Mouse (Mus musculus): Measurements from ENCODE around the gene Bpifb5. TPM values are rescaled to one million over a fixed set of nuclear protein-coding genes. Genes with fewer than 3 reads are reported as not detected.
"Not testable (repeated sequence)": the region's sequence is repeated elsewhere in the genome, so short reads cannot be mapped to it uniquely, and the experiment has no call there.

Gene Bpifb5
- polyA plus RNA-seq, 1 experiment from 2014 or later = not detected

DNA sequence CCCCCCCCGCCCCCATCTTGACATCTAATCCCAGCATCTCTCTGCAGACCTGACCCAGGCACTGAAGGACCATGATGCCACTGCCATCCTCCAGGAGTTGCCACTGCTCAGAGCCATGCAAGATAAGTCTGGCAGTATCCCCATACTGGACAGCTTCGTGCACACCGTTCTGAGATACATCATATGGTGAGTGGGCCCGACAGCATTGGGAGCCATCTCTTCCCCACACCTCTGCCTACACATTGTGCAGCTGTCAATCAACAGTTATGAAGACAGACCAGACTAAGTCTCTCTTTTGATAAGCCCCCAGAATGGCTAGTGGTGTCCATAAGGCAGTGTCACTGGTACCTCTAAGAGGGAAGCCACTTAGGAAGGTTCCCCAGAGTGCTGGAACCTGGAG is 18.9 kb upstream of the Bpifb5 start:
- H3K27me3 ChIP-seq (replicated peaks) = no peaks in the 10 kb centered on the region
- ATAC-seq (ENCODE audit: low FRiP score, low read depth) = no peak
- no peak overlapping the region for H3K9ac ChIP-seq
- 91% methylated on average over 4 of the region's 4 CpGs for WGBS
- no peaks in the 10 kb centered on the region for H3K36me3 ChIP-seq
- no peaks in the 10 kb centered on the region for H3K9me3 ChIP-seq
- H3K4me1 ChIP-seq = no peaks in the 10 kb centered on the region
- H3K4me3 ChIP-seq = no peak overlapping the region
- H3K27ac ChIP-seq = no peak overlapping the region
- no peak overlapping the region for H3K4me2 ChIP-seq (replicated peaks)

DNA sequence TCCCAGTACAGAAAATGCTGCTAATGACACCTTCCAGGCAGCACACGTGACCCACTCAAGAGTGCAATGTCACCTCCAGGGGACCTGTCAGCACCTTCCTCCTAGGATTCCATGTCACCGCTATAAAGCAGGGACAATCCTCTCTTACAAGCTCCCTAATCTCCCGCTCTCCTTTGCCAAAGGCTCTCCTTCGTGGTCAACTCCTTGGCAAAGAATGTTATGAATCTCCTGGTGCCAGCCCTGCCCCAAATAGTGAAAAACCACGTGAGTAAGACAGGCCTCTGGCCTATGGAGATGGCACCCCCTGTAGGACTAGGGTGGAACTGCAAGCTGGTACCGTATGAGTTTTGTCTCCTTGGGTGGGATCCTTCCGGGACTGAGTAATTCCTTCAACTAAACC is 16.6 kb upstream of the Bpifb5 start:
- no peaks in the 10 kb centered on the region for H3K27me3 ChIP-seq (replicated peaks)
- no peak overlapping the region for H3K4me3 ChIP-seq
- H3K9me3 ChIP-seq = no peaks in the 10 kb centered on the region
- no peaks in the 10 kb centered on the region for H3K4me1 ChIP-seq
- WGBS = 70% methylated on average over 7 of the region's 7 CpGs
- no peak for ATAC-seq (ENCODE audit: low FRiP score, low read depth)
- H3K27ac ChIP-seq = no peak overlapping the region
- no peaks in the 10 kb centered on the region for H3K36me3 ChIP-seq
- H3K9ac ChIP-seq = no peak overlapping the region
- no peak overlapping the region for H3K4me2 ChIP-seq (replicated peaks)

DNA sequence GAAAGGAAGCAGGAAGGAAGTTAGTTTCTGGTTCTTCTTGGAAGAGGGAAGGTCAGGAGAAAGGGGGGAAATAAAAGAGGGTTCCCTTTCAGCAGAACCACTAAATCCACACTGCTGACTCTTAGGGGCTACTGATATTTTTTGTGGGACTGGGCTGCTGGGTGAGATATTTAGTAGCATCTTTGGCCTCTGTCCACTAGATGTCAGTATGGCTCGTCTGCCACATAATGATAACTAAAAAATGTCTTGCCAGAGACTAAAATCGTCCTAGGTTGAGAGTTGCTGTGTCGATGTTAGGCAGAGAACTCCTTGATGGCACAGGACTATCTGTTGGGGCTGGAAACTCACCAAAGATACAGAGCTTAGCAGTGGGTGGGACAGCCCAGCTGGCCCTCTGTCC is 14.4 kb upstream of the Bpifb5 start:
- H3K4me2 ChIP-seq (replicated peaks) = no peak overlapping the region
- no peaks in the 10 kb centered on the region for H3K36me3 ChIP-seq
- H3K9ac ChIP-seq = no peak overlapping the region
- no peak overlapping the region for H3K27ac ChIP-seq
- ATAC-seq (ENCODE audit: low FRiP score, low read depth) = no peak
- WGBS = 26% methylated on average over 3 of the region's 3 CpGs
- no peaks in the 10 kb centered on the region for H3K9me3 ChIP-seq
- no peak overlapping the region for H3K4me3 ChIP-seq
- H3K27me3 ChIP-seq (replicated peaks) = no peaks in the 10 kb centered on the region
- H3K4me1 ChIP-seq = no peaks in the 10 kb centered on the region

DNA sequence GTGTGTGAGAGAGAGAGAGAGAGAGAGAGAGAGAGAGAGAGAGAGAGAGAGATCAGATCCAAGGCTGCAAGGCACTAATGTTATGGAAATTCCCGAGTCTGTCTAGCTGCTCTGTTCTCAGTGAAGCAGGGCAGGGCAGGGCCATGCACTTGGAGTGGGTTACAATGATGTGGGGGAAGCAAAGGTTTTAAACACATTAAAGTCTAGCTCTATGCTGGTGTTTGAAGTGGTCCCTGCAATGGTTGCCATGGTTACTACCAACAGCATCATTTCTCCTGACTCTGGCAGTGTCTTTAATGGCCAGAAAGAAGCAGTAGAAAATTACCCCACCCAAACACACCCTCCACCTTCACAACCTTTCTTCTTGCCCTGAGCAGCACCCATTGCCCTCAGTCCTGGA is 12.4 kb upstream of the Bpifb5 start:
- no peaks in the 10 kb centered on the region for H3K4me1 ChIP-seq
- H3K4me3 ChIP-seq = no peak overlapping the region
- WGBS = 67% methylated on average over 1 of the region's 1 CpGs
- H3K27me3 ChIP-seq (replicated peaks) = no peaks in the 10 kb centered on the region
- no peaks in the 10 kb centered on the region for H3K9me3 ChIP-seq
- H3K9ac ChIP-seq = no peak overlapping the region
- H3K36me3 ChIP-seq = no peaks in the 10 kb centered on the region
- H3K4me2 ChIP-seq (replicated peaks) = no peak overlapping the region
- ATAC-seq (ENCODE audit: low FRiP score, low read depth) = no peak
- H3K27ac ChIP-seq = no peak overlapping the region

DNA sequence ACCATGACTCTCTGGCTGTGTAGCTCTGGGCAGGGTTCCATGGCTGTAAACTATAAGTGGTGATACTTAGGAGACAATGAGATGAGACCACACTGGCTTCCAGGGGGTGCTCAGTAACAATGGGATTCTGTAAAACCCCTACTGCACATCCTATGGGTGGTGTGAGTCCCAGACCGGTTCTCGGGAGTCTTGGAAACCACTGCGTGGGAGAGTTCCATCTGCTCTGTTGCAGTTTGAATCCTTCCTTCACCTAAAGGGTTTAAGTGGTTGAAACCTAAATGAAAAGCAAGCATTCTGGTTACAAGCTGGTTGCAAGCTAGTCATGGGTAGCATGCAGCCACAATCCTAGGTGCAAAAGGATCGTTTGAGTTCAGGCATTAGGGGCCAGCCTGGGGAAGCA is 11.7 kb upstream of the Bpifb5 start:
- Histone ChIP-seq H3K27me3 (replicated peaks) (no peaks in the 10 kb centered on the region), H3K4me2 (replicated peaks) (no peak overlapping the region), H3K9ac (no peak overlapping the region), H3K4me1 (no peaks in the 10 kb centered on the region), H3K9me3 (no peaks in the 10 kb centered on the region), H3K27ac (no peak overlapping the region), H3K36me3 (no peaks in the 10 kb centered on the region), H3K4me3 (no peak overlapping the region)
- WGBS = 91% methylated on average over 4 of the region's 4 CpGs
- ATAC-seq (ENCODE audit: low FRiP score, low read depth) = no peak

DNA sequence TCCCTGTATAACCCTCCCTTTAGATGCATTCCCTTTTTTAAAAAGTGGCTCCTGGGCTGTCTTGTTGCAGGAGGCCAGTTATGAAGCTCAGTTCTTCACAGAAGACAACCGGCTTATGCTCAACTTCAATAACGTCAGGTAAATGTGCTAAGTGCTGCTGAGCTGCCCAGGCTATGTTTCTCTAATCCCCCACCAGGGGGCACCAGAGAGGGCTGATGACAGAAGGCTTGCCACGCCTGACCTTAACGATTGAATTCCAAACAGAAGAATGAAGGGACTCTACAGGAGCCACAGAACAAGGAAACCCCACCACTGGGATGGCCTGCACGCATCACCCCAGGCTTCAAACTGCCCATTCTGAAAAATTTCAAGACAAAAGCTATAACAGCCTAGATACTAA is 8.4 kb upstream of the Bpifb5 start:
- no peaks in the 10 kb centered on the region for H3K27me3 ChIP-seq (replicated peaks)
- no peaks in the 10 kb centered on the region for H3K4me1 ChIP-seq
- WGBS = 22% methylated on average over 5 of the region's 5 CpGs
- H3K4me2 ChIP-seq (replicated peaks) = no peak overlapping the region
- no peak for ATAC-seq (ENCODE audit: low FRiP score, low read depth)
- H3K27ac ChIP-seq = no peak overlapping the region
- H3K4me3 ChIP-seq = no peak overlapping the region
- H3K36me3 ChIP-seq = no peaks in the 10 kb centered on the region
- no peaks in the 10 kb centered on the region for H3K9me3 ChIP-seq
- no peak overlapping the region for H3K9ac ChIP-seq

DNA sequence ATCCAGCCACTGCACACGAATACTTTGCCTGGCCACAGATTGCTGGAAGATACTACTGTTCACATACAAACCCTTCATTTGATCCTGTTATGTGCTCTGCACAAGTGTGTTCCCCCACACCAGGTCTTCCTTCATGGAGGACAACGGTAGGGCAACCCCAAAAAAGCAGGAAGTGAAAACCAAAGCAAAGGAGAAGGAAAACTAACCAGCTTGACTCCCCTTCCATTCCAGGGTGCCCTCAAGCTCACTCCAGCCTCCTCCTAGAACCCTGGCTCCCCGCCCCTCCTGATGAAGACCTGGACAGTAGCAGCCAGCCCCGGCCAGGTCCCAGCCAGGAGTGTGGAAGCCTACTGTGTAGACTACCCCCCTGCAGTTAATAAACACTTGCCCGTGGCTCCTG is 3.6 kb upstream of the Bpifb5 start:
- H3K27me3 ChIP-seq (replicated peaks) = no peaks in the 10 kb centered on the region
- no peak for ATAC-seq (ENCODE audit: low FRiP score, low read depth)
- H3K9ac ChIP-seq = no peak overlapping the region
- no peaks in the 10 kb centered on the region for H3K9me3 ChIP-seq
- no peak overlapping the region for H3K4me2 ChIP-seq (replicated peaks)
- no peaks in the 10 kb centered on the region for H3K36me3 ChIP-seq
- H3K27ac ChIP-seq = no peak overlapping the region
- 84% methylated on average over 5 of the region's 5 CpGs for WGBS
- no peak overlapping the region for H3K4me3 ChIP-seq
- H3K4me1 ChIP-seq = peaks cover 10% of the 10 kb centered on the region

DNA sequence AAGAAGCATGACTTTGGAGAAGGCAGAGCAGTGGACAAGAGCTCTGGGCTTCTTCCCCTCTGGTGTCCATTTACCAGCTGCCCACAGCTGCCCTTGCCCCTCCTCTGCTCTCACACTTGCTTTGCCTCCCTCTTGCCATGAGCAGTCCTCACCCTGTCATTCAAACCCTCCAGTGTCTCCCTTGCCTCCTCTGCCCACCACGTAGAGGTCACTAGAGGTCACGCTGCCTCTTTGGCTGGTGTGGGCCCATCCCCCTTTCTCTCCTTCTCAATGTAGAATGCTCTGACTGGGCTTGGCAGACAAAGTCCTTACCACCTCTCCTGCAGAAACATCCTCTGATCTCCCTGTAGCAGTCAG is 353 bp downstream of the Bpifb5 start:
- WGBS = 5% methylated on average over 2 of the region's 2 CpGs
- H3K9me3 ChIP-seq = no peaks in the 10 kb centered on the region
- 0 out of 2 replicates have a peak overlapping the region, but pooled peaks have one; percentile 26 for H3K9ac ChIP-seq
- no peak overlapping the region for H3K4me3 ChIP-seq
- H3K27ac ChIP-seq = no peak overlapping the region
- no peaks in the 10 kb centered on the region for H3K36me3 ChIP-seq
- peak overlapping the region; percentile 44 for H3K4me2 ChIP-seq (replicated peaks)
- H3K27me3 ChIP-seq (replicated peaks) = no peaks in the 10 kb centered on the region
- peaks cover 10% of the 10 kb centered on the region for H3K4me1 ChIP-seq
- no peak for ATAC-seq (ENCODE audit: low FRiP score, low read depth)

DNA sequence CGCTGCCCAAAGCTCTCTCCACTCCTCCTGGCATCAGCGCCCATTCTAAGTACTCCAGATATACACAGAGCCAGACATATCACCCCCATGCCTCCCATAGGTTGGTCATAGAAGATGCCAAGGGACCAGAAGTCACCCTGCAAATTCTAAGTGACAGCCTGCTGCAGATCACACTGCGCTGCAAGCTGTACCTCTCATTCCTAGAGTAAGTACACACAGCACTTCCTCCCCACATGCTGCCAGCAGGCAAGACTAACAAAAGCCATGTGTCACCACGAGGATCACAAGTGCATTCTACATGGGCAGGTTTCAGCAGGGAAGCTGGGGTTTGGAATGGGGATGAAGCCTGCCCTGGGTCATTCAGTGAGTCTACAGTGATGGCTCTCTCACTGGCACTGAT is 3.4 kb downstream of the Bpifb5 start:
- H3K9ac ChIP-seq = no peak overlapping the region
- WGBS = 79% methylated on average over 4 of the region's 4 CpGs
- H3K4me3 ChIP-seq = no peak overlapping the region
- ATAC-seq (ENCODE audit: low FRiP score, low read depth) = no peak
- no peak overlapping the region for H3K4me2 ChIP-seq (replicated peaks)
- H3K27ac ChIP-seq = no peak overlapping the region
- no peaks in the 10 kb centered on the region for H3K9me3 ChIP-seq
- H3K4me1 ChIP-seq = peaks cover 10% of the 10 kb centered on the region
- H3K27me3 ChIP-seq (replicated peaks) = no peaks in the 10 kb centered on the region
- no peaks in the 10 kb centered on the region for H3K36me3 ChIP-seq

DNA sequence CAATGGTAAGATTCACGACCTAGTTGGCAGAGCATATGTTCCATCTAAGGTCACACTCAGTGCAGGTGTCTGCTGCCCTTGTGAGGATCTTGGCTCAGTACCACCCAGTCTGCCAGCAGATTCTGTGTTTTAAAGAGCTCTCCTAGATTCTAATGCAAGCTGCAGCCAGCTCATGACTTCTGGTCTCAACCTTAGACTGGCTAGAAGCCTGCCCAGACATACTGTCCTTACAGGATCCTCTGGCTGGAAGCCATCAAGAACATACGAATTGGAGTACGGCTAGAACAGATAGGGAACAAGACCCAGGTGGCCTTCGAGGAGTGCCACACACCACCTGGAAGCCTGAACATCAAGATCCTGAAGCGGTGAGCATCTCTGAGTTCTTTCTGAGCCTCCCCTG is 4.3 kb downstream of the Bpifb5 start:
- no peak overlapping the region for H3K9ac ChIP-seq
- ATAC-seq (ENCODE audit: low FRiP score, low read depth) = no peak
- no peak overlapping the region for H3K27ac ChIP-seq
- no peak overlapping the region for H3K4me3 ChIP-seq
- no peak overlapping the region for H3K4me2 ChIP-seq (replicated peaks)
- 92% methylated on average over 5 of the region's 5 CpGs for WGBS
- H3K9me3 ChIP-seq = no peaks in the 10 kb centered on the region
- H3K27me3 ChIP-seq (replicated peaks) = no peaks in the 10 kb centered on the region
- H3K36me3 ChIP-seq = no peaks in the 10 kb centered on the region
- peaks cover 10% of the 10 kb centered on the region for H3K4me1 ChIP-seq

DNA sequence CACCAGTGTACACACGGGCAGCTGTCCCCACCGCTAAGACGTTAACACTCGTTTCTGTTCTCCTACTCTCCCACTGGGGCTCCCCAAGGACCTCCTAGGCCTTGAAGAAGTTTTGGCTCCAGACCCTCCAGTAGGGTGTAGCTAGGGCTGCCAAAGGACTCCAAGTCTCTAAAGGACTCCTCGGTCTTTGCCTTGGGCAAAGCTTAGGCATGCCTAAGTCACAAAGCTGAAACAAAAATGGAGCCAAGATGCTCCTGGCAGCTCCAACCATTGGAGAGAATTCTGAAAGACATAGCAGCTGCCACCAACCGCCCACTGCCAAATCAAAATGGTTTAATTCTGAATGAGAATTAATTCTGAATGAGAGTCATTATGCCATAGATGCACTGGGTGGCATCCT is 9.9 kb downstream of the Bpifb5 start:
- ATAC-seq (ENCODE audit: low FRiP score, low read depth) = no peak
- 91% methylated on average over 6 of the region's 6 CpGs for WGBS

DNA sequence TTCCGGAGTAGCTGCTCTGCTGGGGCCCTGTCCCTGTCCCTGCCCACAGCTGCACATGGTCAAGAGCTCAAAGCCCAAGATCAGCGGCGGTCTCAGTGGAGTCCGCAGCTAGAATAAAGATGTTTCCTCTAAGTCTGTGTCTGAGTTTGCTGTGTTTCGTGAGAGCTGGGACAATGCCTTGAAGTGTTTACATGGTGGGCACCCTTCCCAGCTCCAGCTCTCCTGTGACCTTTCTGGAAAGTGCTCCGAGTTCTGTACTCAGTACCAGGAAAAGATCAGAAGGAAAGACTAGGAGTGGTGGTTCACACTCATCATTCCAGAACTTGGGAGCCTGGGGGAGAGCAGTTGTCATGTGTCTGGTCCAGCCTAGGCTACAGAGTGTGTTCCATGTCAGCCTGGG is 17.2 kb downstream of the Bpifb5 start:
- 91% methylated on average over 6 of the region's 6 CpGs for WGBS
- Histone ChIP-seq H3K9ac (no peak overlapping the region), H3K27me3 (replicated peaks) (no peaks in the 10 kb centered on the region), H3K9me3 (no peaks in the 10 kb centered on the region), H3K4me3 (no peak overlapping the region), H3K36me3 (no peaks in the 10 kb centered on the region), H3K4me1 (no peaks in the 10 kb centered on the region), H3K27ac (no peak overlapping the region), H3K4me2 (replicated peaks) (no peak overlapping the region)
- ATAC-seq (ENCODE audit: low FRiP score, low read depth) = no peak

More for the DNA sequence above, 9.9 kb downstream of the Bpifb5 start:
- no peaks in the 10 kb centered on the region for H3K27me3 ChIP-seq (replicated peaks)
- H3K4me1 ChIP-seq = no peaks in the 10 kb centered on the region
- no peaks in the 10 kb centered on the region for H3K9me3 ChIP-seq
- no peak overlapping the region for H3K9ac ChIP-seq
- no peaks in the 10 kb centered on the region for H3K36me3 ChIP-seq
- no peak overlapping the region for H3K27ac ChIP-seq
- no peak overlapping the region for H3K4me3 ChIP-seq
- H3K4me2 ChIP-seq (replicated peaks) = no peak overlapping the region

DNA sequence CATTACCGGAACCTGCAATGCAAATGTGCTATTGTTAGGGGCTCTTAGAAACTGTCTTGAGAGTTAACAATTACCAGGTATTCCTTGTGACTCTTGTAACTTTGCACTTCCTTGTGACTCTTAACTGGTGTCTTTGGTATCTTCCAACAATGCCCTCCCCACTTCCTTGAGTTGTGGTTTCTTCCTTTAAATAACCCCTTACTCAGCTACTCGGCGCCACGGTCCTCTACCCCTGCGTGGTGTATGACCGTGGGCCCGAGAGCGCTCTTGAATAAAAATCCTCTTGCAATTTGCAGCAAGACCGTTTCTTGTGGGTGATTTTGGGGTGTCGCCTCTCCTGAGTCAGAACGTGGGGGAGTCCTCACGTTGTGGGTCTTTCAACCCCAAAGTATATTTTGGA is 19.2 kb downstream of the Bpifb5 start:
- H3K9me3 ChIP-seq; H3K4me1 ChIP-seq; H3K4me3 ChIP-seq; H3K27ac ChIP-seq; H3K4me2 ChIP-seq (replicated peaks); ATAC-seq (ENCODE audit: low FRiP score, low read depth); H3K9ac ChIP-seq; H3K36me3 ChIP-seq; H3K27me3 ChIP-seq (replicated peaks): not testable (repeated sequence)
- 96% methylated on average over 11 of the region's 12 CpGs for WGBS

Measured in neural tube, embryonic 12.5 days (tissue).